Mouse (Mus musculus) skeletal muscle tissue, adult 2 months (tissue): Measurements from ENCODE around the gene Adamts2.

ENCODE experiments used
- DNase-seq: peaks from one replicate; pipeline ENCODE4 v3.0.0-alpha.2; 2012; ENCODE audit warnings: low read depth, low spot score

Gene Adamts2

GRCm38 (mm10) chr11:50847047-50847446 is 245.2 kb downstream of the Adamts2 start:
- DNase-seq: no peak

GRCm38 (mm10) chr11:50848520-50849137 is 246.7 kb downstream of the Adamts2 start:
- DNase-seq: no peak

GRCm38 (mm10) chr11:50849310-50849709 is 247.4 kb downstream of the Adamts2 start:
- no peak for DNase-seq

- DNase-seq: no peak
These were observed 248.4 kb downstream of the Adamts2 start, which contains the start of gene Grm6 for GRCm38 (mm10) chr11:50850177-50850735. TSS of gene Grm6 (plus strand) at chr11:50850685.

- DNase-seq: no peak
These were observed 249.2 kb downstream of the Adamts2 start for GRCm38 (mm10) chr11:50850989-50851601.
